Mouse (Mus musculus) kidney, adult 9 months (tissue): ENCODE data around the gene Il17rc.

Experiments used
- DNase-seq: peaks from one replicate; pipeline ENCODE4 v3.0.0; 2022

The Il17rc gene

DNA sequence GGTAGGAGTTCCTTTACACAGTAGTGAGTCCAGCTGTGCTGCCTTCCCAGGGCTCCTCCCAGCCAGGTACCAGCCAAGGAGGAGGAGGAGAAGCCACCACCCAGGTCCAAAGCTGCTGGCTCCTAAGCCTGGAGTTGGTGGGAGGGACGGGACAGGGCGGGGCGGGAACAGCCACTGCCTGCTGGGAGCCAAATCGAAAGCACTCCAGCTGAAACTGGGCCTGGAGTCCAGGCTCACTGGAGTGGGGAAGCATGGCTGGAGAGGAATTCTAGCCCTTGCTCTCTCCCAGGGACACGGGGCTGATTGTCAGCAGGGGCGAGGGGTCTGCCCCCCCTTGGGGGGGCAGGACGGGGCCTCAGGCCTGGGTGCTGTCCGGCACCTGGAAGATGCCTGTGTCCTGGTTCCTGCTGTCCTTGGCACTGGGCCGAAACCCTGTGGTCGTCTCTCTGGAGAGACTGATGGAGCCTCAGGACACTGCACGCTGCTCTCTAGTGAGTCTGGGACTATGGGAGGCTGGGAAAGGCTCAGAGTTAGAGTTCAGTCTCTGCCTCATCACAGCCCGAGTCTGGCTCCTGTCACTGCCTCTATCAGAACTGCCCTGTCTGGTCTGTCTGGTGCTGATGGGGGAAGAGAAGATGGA, at the start of gene Il17rc:
Il17rc (plus strand) TSS at position 131 of the 640 bp plus-strand sequence.
- DNase-seq = peak; percentile 81

GRCm38 (mm10) chr6:113423000-113423399, 48.2 kb upstream of the Il17rc start:
- no peak for DNase-seq

GRCm38 (mm10) chr6:113424187-113424586, 47.0 kb upstream of the Il17rc start:
- DNase-seq = peak; percentile 39

GRCm38 (mm10) chr6:113426696-113427095, 44.5 kb upstream of the Il17rc start:
- DNase-seq = no peak

DNA sequence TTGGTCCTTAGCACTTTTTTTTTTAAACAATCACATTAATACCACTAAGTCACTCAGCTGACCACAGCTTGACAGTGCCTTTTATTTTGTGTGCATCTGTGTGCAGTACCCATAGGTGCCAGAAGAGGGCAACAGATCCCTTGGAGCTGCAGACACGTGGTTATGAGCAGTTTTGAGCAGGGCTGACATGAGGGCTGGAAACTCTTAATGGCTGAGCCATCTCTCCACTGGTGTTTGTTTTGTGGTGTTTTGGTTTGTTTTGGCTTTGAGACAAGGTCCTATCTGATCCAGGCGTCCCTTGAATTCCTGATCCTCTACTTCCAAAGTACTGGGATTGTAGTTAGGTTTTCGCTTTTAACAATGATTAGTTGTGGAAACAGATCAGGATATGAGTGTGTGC, 43.8 kb upstream of the Il17rc start:
- peak; percentile 55 for DNase-seq

DNA sequence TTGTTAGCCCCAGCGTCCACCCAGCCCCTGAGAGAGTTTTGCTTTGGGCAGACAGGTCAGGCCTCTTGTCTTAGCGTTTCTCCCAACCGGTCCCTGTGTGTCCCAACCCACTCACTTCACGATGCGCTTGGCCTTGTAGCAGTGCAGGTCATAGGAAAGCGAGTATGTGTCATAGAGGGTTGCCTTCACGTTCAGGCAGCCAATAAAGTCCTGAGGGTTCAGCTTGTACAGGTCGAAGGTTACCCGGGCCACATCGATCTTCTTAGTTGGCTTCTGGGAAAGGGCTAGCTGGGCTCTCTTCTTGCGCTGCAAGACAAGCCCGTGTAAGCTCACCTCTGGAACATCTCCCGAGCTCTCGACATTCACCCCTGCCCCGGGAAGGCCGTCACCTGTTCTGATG, 43.2 kb upstream of the Il17rc start:
- no peak for DNase-seq

DNA sequence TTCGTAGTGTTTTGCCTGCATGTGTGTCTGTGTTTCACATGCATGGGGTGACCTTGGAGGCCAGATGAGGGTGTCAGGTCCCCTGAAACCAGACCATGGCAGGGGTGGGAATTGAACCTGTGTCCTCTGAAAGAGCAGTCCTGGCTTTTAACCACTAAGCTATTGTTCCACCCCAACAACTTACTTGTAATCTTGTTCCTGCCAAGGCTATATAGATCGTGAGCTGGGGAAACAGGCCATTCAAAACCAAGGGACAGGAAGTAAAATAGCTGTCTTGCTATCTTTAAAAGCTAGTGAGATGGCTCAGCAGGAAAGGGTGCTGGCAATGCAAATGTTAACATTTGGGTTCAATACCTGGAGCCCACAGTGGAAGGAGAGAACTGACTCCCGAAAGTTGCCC, 41.3 kb upstream of the Il17rc start:
- DNase-seq = no peak

DNA sequence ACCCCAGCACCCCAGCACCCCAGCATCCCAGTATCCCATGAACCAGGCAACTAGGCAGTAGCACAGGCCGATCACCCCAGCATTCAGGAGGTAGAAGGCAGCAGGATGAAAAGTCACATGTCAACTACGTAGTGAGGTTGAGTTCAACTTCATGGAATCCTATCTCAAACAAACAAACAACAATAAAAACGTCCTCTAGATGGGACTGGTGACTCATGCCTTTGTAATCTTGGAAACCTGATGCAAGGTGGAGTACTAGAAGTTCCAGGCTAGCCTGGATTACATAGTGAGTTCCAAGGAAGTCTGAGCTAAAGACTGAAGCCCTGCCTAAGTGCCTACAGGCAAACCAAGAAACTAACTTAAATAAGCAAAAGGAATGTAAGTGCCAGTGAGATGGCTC, 40.4 kb upstream of the Il17rc start:
- DNase-seq = no peak

- no peak for DNase-seq
These were observed 39.4 kb upstream of the Il17rc start for GRCm38 (mm10) chr6:113431801-113432200.

DNA sequence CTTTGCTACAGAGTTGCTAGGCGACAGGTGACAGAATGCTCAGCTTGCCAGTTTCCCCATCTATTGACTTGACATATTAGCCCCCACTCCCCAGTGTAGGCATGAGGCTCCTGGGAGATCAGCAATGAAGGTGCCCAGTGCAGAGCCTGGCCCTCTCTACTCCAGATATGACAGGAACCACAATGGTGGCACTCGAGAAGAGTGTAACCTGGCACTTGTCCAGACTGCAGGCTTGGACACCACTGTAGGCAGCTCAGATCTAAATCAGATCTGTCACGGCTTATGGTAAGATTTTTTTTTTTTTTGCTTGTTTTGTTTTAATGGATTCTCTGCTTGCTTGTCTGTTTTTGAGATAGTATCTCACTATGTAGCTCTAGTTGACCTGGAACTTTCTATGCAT, 37.6 kb upstream of the Il17rc start:
- DNase-seq = no peak

GRCm38 (mm10) chr6:113434691-113435090, 36.5 kb upstream of the Il17rc start:
- DNase-seq = no peak

GRCm38 (mm10) chr6:113435664-113436205, 35.5 kb upstream of the Il17rc start, which contains the start of gene Cidec:
Gene Cidec (minus strand): TSS chr6:113435760.
- no peak for DNase-seq

GRCm38 (mm10) chr6:113437135-113437534, 34.1 kb upstream of the Il17rc start:
- DNase-seq = no peak

DNA sequence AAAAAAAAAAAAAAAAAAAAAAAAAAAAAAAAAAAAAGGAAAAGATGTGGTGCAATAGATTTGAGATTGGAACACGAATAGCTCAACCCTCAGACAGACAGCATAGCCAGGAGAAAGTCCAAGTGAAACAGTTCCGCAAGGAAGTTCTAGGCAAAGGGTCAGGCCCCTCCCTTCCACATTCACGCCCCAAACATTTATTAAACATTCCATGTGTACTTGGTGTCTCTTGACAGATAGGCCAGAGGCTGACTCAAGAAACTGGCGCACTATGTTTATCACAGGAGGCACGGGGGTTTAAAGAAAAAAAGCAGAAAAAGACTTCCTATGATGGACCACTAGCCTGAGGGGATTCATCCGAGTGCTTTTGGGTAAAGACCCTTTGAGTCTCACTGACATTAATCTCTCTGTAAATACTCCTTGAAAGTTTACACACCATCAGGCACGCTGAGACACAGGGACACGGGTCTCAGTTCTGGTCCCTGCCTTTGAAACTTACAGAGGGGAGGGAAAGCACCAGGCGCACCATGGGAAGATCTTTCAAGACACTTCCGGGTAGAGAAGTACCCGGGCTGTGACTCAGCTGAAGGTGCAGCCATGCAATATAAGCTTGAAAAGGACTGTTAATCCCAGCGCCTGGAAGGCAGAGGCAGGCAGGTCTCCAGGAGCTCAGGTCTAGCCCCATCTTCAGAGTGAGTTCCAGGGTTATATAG, 32.4 kb upstream of the Il17rc start:
- DNase-seq = peak; percentile 43

- no peak for DNase-seq
These were observed 30.5 kb upstream of the Il17rc start for GRCm38 (mm10) chr6:113440686-113441085.

DNA sequence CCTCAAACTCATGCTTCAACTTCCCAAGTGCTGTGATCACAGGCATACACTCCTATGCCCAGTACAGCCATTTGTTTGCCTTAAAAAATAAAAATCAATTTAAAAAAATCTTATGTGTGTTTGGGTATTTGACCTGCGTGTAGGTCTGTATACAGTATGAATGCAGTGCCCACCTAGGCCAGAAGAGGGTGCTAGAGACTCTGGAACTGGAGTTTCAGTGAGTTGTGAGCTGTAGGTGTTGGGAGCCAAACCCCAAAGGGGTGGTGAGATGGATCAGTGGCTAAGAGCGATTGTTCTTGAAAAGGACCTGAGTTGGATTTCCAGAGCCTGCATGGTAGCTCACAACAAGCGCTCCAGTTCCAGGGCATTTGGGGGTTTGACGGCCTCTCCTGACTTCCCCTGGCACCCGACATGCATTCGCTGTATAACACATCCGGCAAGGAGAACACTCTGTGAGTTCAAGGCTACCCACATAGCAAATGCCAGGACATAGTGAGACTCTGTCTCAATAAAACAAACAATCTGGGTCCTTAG, 30.0 kb upstream of the Il17rc start:
- DNase-seq = peak; percentile 89

- DNase-seq = peak; percentile 18
These were observed 29.2 kb upstream of the Il17rc start for GRCm38 (mm10) chr6:113442087-113442441.

- DNase-seq = peak; percentile 96
These were observed 28.7 kb upstream of the Il17rc start, which contains the start of gene Jagn1 for GRCm38 (mm10) chr6:113442442-113443090. Gene Jagn1 (plus strand): TSS chr6:113442569.

- DNase-seq = no peak
These were observed 28.1 kb upstream of the Il17rc start for GRCm38 (mm10) chr6:113443091-113443490.

DNA sequence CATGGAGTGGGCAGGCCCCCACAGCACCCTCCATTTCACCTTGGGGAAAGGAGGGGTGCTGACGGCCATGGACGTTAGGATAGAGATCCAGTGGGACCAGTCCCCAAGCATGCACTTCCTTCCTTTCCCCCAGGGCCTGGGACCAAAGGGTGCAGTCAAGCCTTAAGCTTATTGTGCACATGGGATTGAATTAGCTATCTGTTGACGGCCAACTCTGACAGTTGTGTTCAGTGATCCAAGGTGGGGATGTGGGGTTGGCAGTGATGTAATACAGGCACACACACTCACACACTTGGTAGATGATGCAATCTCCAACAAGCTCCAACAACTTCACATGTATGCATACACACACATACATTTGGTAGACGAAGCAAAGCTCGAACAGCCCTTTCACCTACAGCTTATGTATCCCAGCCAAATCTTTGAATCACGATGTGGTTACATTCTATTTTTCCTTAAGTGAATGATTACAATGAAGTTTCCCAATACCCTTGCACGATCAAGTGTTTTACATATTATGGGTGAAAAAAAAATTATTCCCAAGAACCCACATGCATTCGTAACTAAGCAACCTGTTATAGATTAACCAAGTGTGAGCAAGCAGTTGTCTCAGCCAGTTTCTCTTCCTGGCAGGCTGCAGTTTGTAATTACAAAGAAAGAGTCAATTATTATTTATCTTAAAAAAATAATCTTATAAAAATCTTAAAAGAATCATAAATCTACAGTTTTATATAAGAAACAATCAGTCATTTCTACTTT, 26.8 kb upstream of the Il17rc start:
- peak; percentile 57 for DNase-seq

DNA sequence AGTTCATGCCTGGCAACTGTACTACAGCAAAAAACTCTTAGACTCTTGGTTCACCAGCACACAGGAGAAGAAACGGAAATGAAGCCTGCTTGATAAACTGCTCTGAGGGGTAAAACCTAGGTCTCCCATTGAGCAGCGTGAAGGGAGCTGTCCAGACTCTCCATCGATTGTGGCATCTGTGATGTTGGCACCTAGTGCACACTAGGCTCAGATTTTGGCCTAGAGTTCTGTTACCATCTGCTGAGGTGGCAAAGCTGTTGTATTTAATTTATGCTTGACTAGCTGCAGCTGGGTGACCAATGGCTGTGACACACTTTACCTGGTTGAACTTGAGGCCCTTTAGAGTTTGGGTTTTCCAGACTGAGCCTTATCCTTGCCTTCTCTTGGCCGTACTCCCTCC, 23.6 kb upstream of the Il17rc start:
- DNase-seq = no peak

DNA sequence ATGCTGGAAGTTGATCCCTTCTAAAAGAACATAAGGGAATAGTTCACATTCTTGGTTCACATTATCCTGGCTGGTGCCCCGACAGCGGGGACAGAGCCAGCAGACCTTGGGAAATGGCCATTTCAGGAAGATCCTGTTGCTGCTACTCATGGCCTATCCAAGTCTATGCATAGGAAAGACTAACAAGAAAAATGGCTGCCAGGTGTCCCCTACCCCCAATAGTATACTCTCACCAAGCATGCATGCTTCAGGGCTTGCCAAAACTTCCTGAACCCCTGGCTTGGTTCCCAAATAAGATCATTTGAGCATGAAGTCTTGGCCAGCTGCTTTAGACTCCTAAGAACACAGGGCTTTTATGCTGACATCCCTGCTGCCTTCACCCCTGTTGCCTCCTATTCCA, 19.4 kb upstream of the Il17rc start:
- DNase-seq = peak; percentile 61

- no peak for DNase-seq
These were observed 16.2 kb upstream of the Il17rc start for GRCm38 (mm10) chr6:113455007-113455406.
